Mouse (Mus musculus): Measurements from ENCODE around the gene Cct5. TPM values are rescaled to one million over a fixed set of nuclear protein-coding genes. Genes with fewer than 3 reads are reported as not detected.

The Cct5 gene
- total RNA-seq, 2 experiments from 2014 or later: 147 to 158 TPM

Other genes starting within 250 kb of the Cct5 start
- gene Ankrd33b, start 234.1 kb downstream of the Cct5 start, total RNA-seq (2021): 10 to 100 TPM; 22.6 to 23.2 TPM
- gene Ropn1l, start 148.1 kb downstream of the Cct5 start, total RNA-seq (2021): not detected
- gene March6, start 70.8 kb downstream of the Cct5 start, total RNA-seq (2021): 100 to 1,000 TPM; 100 to 111 TPM
- 10 to 100 TPM; 28.0 to 31.2 TPM for gene Cmbl, start 36.4 kb downstream of the Cct5 start, total RNA-seq (2021)
- gene Fam173b, start within 50 bp of the Cct5 start, total RNA-seq (2021): 10 to 100 TPM; 19.6 to 22.9 TPM

Measured in heart, postnatal 25 days (tissue).